Mouse (Mus musculus) lung, embryonic 14.5 days (tissue): Measurements from ENCODE around the gene Fmo2. TPM values are rescaled to one million over a fixed set of nuclear protein-coding genes. Genes with fewer than 3 reads are reported as not detected.
A peak's percentile ranks its signal among the peaks of the same experiment; 100 is the strongest.

Experiments
- ATAC-seq: fragments of 200-750 bp; cut with Nextera tagmentation; 2 replicates; pipeline ENCODE4 v1.8.0; 2017; ENCODE audit warnings: mild to moderate bottlenecking, moderate TSS enrichment, moderate library complexity; ENCODE audit not compliant: insufficient read depth
- DNase-seq: peaks from one replicate; pipeline ENCODE4 v3.0.0-alpha.2; 2015
- H3K27ac ChIP-seq: fragments of 300-500 bp; sonication (generic); 2 replicates; pipeline ENCODE4 v1.5.1; 2014; ENCODE audit warnings: low read depth, mild to moderate bottlenecking, moderate library complexity
- H3K27me3 ChIP-seq: fragments of 300-500 bp; sonication (generic); 2 replicates; pipeline ENCODE4 v1.6.1; 2014; ENCODE audit warnings: low read length, control low read depth; ENCODE audit not compliant: insufficient read depth
- H3K36me3 ChIP-seq: fragments of 300-500 bp; sonication (generic); 2 replicates; pipeline ENCODE4 v1.6.1; 2014; ENCODE audit warnings: control low read depth; ENCODE audit not compliant: insufficient read depth
- H3K4me1 ChIP-seq: fragments of 300-500 bp; sonication (generic); 2 replicates; pipeline ENCODE4 v1.6.1; 2014; ENCODE audit warnings: antibody characterized with exemption, control low read depth; ENCODE audit not compliant: insufficient read depth
- H3K4me2 ChIP-seq: fragments of 300-500 bp; sonication (generic); 2 replicates; pipeline ENCODE4 v1.6.1; 2014; ENCODE audit warnings: mild to moderate bottlenecking
- H3K4me3 ChIP-seq: fragments of 300-500 bp; sonication (generic); 2 replicates; pipeline ENCODE4 v1.5.1; 2014; ENCODE audit warnings: low read depth, low read length
- H3K9ac ChIP-seq: fragments of 300-500 bp; sonication (generic); 2 replicates; pipeline ENCODE4 v1.6.1; 2014
- H3K9me3 ChIP-seq: fragments of 300-500 bp; sonication (generic); 2 replicates; pipeline ENCODE4 v1.6.1; 2016; ENCODE audit warnings: low read depth, low read length, control low read depth
- CTCF ChIP-seq: IDR thresholded peaks from 2 replicates; pipeline ENCODE4 v1.5.1; 2016; ENCODE audit warnings: antibody characterized with exemption, low read depth
- WGBS: fragments of 180-500 bp; shearing (Covaris S2); extraction: QIAGEN DNeasy Blood & Tissue Kit; methylation state at CpG from one replicate; pipeline ENCODE4 v1.1.7; 2014; 5-methylcytosine and 5-hydroxymethylcytosine counted together
- polyA plus RNA-seq: library from polyadenylated mRNA; unstranded; fragments of >200 nt; fragmentation: Nextera tagmentation; extraction: Ambion mirVana; gene quantifications from 2 replicates; pipeline ENCODE4 v1.2.1, GENCODE M21; 2014

Fmo2 gene
- polyA plus RNA-seq, 1 experiment from 2014 or later, result 3.4 TPM

DNA sequence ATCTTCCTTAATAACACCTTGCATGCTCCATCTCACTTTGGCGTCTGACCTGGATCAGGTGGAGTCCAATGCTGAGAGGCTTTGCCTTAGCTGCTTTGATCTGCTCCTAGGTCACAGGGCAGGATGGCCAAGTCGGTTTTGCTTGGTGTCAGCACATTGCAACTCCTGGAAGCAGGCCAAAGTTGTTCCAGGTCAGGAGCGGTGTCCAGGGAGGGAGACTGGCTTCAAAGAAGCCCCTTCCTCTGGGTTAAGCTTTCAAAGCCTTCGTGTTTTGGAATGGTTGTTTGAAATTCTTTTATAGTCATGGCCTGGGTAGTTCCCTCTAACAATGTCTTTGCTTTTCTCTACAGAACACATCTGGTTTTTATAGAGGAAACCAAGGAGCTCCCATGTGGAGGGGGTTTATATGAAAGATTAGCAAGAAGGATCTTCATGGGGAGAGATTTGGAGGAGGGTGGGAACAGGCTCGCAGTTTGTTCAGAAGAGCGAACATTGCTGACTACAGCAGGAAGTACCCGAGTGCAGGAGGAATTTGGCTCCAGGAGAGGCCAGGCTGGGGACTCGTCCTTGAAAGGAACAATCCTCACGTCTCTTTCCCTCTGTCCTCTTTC lies 26.7 kb downstream of the Fmo2 start:
- ATAC-seq, result peak; percentile 59; the same call in 1 of the 2 replicates

DNA sequence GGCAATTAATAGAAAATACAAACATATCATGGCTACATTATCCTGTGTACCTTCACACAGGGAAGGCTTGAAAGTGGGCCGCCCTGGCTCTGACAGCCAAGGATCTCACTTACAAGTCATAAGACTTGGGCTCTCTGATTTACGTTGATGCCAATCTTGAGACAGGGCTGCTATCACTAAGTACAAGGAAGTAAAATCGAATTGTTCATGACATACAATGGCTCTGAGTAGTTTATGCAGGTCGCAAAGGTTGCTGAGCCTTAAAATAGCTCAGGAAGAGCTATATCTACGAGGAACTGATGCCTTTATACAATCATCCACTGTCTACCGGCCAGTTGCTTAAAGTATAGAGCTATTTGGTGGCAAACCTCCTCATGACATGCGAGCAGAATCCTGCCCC lies 27.5 kb downstream of the Fmo2 start:
- Histone ChIP-seq H3K4me2 (no peak overlapping the region), H3K4me1 (peaks cover 7% of the 10 kb centered on the region; the same call in 1 of the 2 replicates), H3K9me3 (no peaks in the 10 kb centered on the region), H3K36me3 (no peaks in the 10 kb centered on the region), H3K9ac (no peak overlapping the region), H3K4me3 (no peak overlapping the region), H3K27me3 (no peaks in the 10 kb centered on the region), H3K27ac (no peak overlapping the region)
- no peak for TF ChIP-seq CTCF
- ATAC-seq (no peak), DNase-seq (no peak)
- WGBS, result 76% methylated on average over 7 of the region's 7 CpGs

More for the DNA sequence above, 26.7 kb downstream of the Fmo2 start:
- Histone ChIP-seq H3K9ac (no peak overlapping the region), H3K4me1 (peaks cover 7% of the 10 kb centered on the region; the same call in 1 of the 2 replicates), H3K36me3 (no peaks in the 10 kb centered on the region), H3K27me3 (no peaks in the 10 kb centered on the region), H3K27ac (peak overlapping the region; percentile 30; the same call in 1 of the 2 replicates), H3K9me3 (no peaks in the 10 kb centered on the region), H3K4me3 (no peak overlapping the region), H3K4me2 (no peak overlapping the region)
- 22% methylated on average over 9 of the region's 9 CpGs for WGBS
- no peak for TF ChIP-seq CTCF
- peak; percentile 57 for DNase-seq

DNA sequence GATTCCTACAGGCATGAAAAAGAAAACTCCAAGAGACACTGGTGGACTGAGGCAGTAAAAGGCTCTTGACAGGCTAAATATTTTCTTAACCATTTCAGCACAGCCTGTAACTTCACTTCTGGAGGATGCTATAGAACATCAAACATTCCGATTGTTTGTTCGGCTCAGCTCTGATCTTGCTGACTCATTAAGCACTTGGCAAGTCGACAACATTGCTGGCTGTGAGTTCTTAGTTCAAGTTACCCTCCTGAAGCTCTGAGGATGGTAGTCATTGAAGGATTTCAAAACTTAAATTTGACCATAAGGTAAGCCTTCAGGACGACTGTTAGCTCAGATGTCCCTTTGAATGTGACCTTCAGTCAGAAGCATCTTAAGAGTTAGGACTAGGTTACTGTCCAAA lies 31.1 kb downstream of the Fmo2 start:
- Histone ChIP-seq H3K4me3 (no peak overlapping the region), H3K27me3 (no peaks in the 10 kb centered on the region), H3K27ac (no peak overlapping the region), H3K4me2 (no peak overlapping the region), H3K9ac (no peak overlapping the region), H3K4me1 (peaks cover 7% of the 10 kb centered on the region; the same call in 1 of the 2 replicates), H3K36me3 (no peaks in the 10 kb centered on the region), H3K9me3 (no peaks in the 10 kb centered on the region)
- DNase-seq (peak; percentile 24), ATAC-seq (no peak)
- WGBS, result 63% methylated on average over 4 of the region's 4 CpGs
- no peak for TF ChIP-seq CTCF

GRCm38 (mm10) chr1:162866280-162866681 lies 32.2 kb downstream of the Fmo2 start, which contains the start of gene Fmo1:
Gene Fmo1 (minus strand): TSS chr1:162866610.
- Histone ChIP-seq H3K4me3 (no peak within 1 kb of the TSS), H3K4me1 (no peaks in the 10 kb centered on the region), H3K27me3 (no peaks in the 10 kb centered on the region), H3K9ac (no peak within 1 kb of the TSS), H3K9me3 (no peaks in the 10 kb centered on the region), H3K4me2 (no peak within 1 kb of the TSS), H3K36me3 (no peaks in the 10 kb centered on the region), H3K27ac (no peak within 1 kb of the TSS)
- ATAC-seq, result no peak
- WGBS, result 38% methylated on average over 7 of the region's 7 CpGs
- TF ChIP-seq CTCF, result no peak
- DNase-seq, result no peak

DNA sequence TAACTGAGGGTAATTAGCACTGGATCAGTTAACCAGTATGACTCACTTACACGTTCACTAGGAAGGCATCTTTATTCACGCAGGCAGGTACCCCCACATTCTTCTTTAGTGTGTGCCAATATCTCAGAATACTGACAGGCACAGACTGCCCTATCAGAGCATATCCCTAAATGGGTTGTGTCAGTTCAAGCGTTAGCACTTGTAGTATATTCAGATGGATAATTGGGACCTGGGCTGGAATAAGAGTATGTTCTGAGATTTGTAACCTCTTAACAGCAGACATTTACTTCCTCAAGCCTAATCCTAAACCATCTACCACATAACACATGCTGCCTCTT lies 33.1 kb downstream of the Fmo2 start:
- WGBS, result 67% methylated on average over 3 of the region's 3 CpGs
- no peak for ATAC-seq
- Histone ChIP-seq H3K27ac (no peak overlapping the region), H3K36me3 (no peaks in the 10 kb centered on the region), H3K4me3 (no peak overlapping the region), H3K9me3 (no peaks in the 10 kb centered on the region), H3K4me1 (no peaks in the 10 kb centered on the region), H3K4me2 (no peak overlapping the region), H3K27me3 (no peaks in the 10 kb centered on the region), H3K9ac (no peak overlapping the region)
- TF ChIP-seq CTCF, result no peak
- DNase-seq, result no peak

- Histone ChIP-seq H3K27me3 (no peaks in the 10 kb centered on the region), H3K4me3 (no peak overlapping the region), H3K9me3 (no peaks in the 10 kb centered on the region), H3K4me2 (no peak overlapping the region), H3K4me1 (no peaks in the 10 kb centered on the region), H3K36me3 (no peaks in the 10 kb centered on the region), H3K9ac (no peak overlapping the region), H3K27ac (no peak overlapping the region)
- ATAC-seq (peak; percentile 87), DNase-seq (peak; percentile 78)
- TF ChIP-seq CTCF, result no peak
- WGBS, result 52% methylated on average over 8 of the region's 8 CpGs
These were observed 33.6 kb downstream of the Fmo2 start for GRCm38 (mm10) chr1:162864816-162865492.

DNA sequence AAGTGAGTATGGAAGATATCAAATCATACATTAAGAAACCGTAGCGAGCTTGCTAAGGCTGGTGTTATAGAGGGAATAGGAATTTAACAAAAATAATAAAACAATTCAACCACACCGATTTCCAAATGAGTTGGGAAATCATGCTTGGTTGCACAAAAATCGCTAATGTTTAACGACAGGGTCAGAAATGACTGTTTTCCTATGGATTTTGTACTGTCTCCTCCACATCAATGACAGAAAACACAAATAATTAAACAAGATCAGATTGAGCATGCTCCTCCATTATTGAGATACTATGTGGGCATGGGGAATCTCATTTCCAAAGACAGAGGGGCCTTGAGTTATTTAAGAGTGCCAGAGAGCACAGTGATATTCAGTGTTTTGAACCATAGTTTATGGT lies 34.2 kb downstream of the Fmo2 start:
- Histone ChIP-seq H3K27me3 (no peaks in the 10 kb centered on the region), H3K9me3 (no peaks in the 10 kb centered on the region), H3K9ac (no peak overlapping the region), H3K4me1 (no peaks in the 10 kb centered on the region), H3K27ac (no peak overlapping the region), H3K4me2 (no peak overlapping the region), H3K4me3 (no peak overlapping the region), H3K36me3 (no peaks in the 10 kb centered on the region)
- no peak for ATAC-seq
- DNase-seq, result no peak
- 91% methylated on average over 5 of the region's 5 CpGs for WGBS
- TF ChIP-seq CTCF, result no peak
